Mouse (Mus musculus) small intestine, adult 2 months (tissue): ENCODE data around the gene Ero1l.

Experiments
- CTCF ChIP-seq: fragments of 200-500 bp; IDR thresholded peaks from 2 replicates; pipeline ENCODE4 v1.5.1; 2012; ENCODE audit warnings: low read depth, mild to moderate bottlenecking, control low read depth, inconsistent platforms, low read length, moderate library complexity, mixed read lengths; ENCODE audit not compliant: insufficient replicate concordance, insufficient read length; ENCODE audit errors: extremely low read depth
- POLR2A ChIP-seq: fragments of 200-500 bp; IDR thresholded peaks from 2 replicates; pipeline ENCODE4 v1.6.1; 2012; ENCODE audit warnings: low read depth, mild to moderate bottlenecking, control low read depth, inconsistent platforms, low read length, moderate library complexity

DNA sequence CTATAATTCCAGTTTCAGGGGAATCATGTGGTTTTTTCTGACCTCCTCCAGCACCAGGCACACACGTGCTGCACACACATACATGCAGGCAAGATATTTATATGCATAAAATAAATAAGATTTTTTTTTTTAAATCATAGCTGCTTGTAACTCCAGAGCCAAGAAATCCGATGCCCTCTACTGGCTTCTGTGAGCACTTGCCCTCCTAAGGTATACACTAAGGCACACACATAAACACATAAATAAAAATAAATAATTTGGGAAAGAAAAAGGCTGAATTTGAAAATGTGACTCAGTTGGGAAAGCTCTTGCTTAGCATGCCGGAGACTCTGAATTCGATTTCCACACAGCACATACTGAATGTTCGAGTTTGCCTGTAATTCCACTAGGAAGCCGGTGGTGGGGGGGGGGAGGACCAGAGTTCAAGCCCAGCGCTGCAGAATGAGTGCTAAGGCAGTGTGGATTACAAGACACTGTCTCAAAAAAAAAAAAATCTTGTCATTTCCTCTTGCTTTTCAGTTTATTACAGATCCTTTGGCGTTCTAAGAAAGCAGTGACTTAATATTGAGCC lies 10.5 kb upstream of the Ero1l start:
- TF ChIP-seq POLR2A (no peak), CTCF (no peak)
